Mouse (Mus musculus) spleen, postnatal 10 days (tissue): ENCODE measurements around the gene 1700123K08Rik.
A peak's percentile ranks its signal among the peaks of the same experiment; 100 is the strongest.
"Not testable (repeated sequence)": the region's sequence is repeated elsewhere in the genome, so short reads cannot be mapped to it uniquely, and the experiment has no call there.

Experiments used
- DNase-seq, 2 experiments: peaks; one replicate each; pipeline ENCODE4 v3.0.0; 2021 to 2022; ENCODE audit warnings: low spot score in 2 of 2

1700123K08Rik gene

DNA sequence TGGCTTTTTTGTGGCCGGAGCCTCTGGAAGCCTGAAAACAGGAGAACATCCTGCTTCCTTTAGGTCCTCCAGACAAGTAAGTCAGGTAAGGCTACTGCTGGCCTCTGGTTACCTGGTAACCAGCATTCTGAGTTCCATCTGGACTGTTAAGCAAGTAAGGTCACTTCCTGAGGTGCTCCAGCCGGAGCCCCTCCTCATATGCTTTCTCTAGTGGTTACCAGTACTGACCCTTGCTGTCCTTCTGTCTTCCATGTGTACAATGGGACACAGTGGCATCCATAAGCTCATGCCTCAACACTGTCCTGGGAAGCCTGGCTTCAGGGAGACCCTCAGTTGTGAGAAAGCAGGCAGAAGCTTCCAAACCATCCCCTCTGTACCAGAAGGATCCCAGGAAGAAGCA is at the start of gene 1700123K08Rik:
1700123K08Rik (minus strand) TSS at position 101 of the 400 bp plus-strand sequence.
- not testable (repeated sequence) for DNase-seq

GRCm38 (mm10) chr5:138587396-138587795 is 22.9 kb upstream of the 1700123K08Rik start:
- no peak for DNase-seq

GRCm38 (mm10) chr5:138571623-138572022 is 7.1 kb upstream of the 1700123K08Rik start:
- DNase-seq: peak in 1 of 2 experiments; percentile 60

GRCm38 (mm10) chr5:138552718-138553117 is 11.8 kb downstream of the 1700123K08Rik start:
- DNase-seq: no peak

- no peak for DNase-seq
These were observed 32.0 kb downstream of the 1700123K08Rik start for GRCm38 (mm10) chr5:138532491-138532890.
